Mouse (Mus musculus): ENCODE measurements at regions not wholly inside any gene's neighbourhood (a gene's known extent, or its start where the extent isn't known, plus 50 kb on each side); places are given as distances from the start of the nearest gene placed in this dataset.

GRCm38 (mm10) chr15:93913041-93913440 lies 317.4 kb upstream of the Prickle1 start:
- Histone ChIP-seq H3K27ac (no peak overlapping the region), H3K9me3 (ENCODE audit: control insufficient read depth, low read length) (no peaks in the 10 kb centered on the region), H3K4me3 (ENCODE audit: insufficient read depth in 1 of 2, low read depth in 2 of 2, low read length in 2 of 2) (no peak overlapping the region), H3K4me2 (ENCODE audit: low read depth) (no peak overlapping the region), H3K9ac (replicated peaks) (no peak overlapping the region), H3K4me1 (replicated peaks; ENCODE audit: control insufficient read depth in 2 of 2, insufficient read depth in 2 of 2, low read length in 1 of 2) (no peaks in the 10 kb centered on the region; a peak in 1 of 4 replicates), H3K27me3 (ENCODE audit: control insufficient read depth, insufficient read depth, low read length) (no peaks in the 10 kb centered on the region), H3K36me3 (replicated peaks; ENCODE audit: control insufficient read depth, insufficient read depth, low read depth) (no peaks in the 10 kb centered on the region)
- DNase-seq (ENCODE audit: low read depth in 3 of 3, low spot score in 3 of 3): no peak
- no peak for TF ChIP-seq EP300 (IDR thresholded peaks at IDR 0.05; ENCODE audit: low read depth)
- TF ChIP-seq CTCF (IDR thresholded peaks at IDR 0.05; ENCODE audit: low read depth): no peak
- no peak for ATAC-seq (ENCODE audit: insufficient read depth)
- WGBS (ENCODE audit: insufficient replicate concordance): 35% methylated on average over 7 of the region's 7 CpGs

- H3K36me3 ChIP-seq (replicated peaks; ENCODE audit: control insufficient read depth, insufficient read depth, low read depth): no peaks in the 10 kb centered on the region
- no peak overlapping the region for H3K4me3 ChIP-seq (ENCODE audit: insufficient read depth in 1 of 2, low read depth in 2 of 2, low read length in 2 of 2)
- WGBS (ENCODE audit: insufficient replicate concordance): 70% methylated on average over 11 of the region's 11 CpGs
- no peak for DNase-seq (ENCODE audit: low read depth in 3 of 3, low spot score in 3 of 3)
- H3K9me3 ChIP-seq (ENCODE audit: control insufficient read depth, low read length): no peaks in the 10 kb centered on the region
- H3K27me3 ChIP-seq (ENCODE audit: control insufficient read depth, insufficient read depth, low read length): no peaks in the 10 kb centered on the region
- no peak for ATAC-seq (ENCODE audit: insufficient read depth)
- TF ChIP-seq EP300 (IDR thresholded peaks at IDR 0.05; ENCODE audit: low read depth) (no peak), CTCF (IDR thresholded peaks at IDR 0.05; ENCODE audit: low read depth) (no peak)
- no peaks in the 10 kb centered on the region; a peak in 1 of 4 replicates for H3K4me1 ChIP-seq (replicated peaks; ENCODE audit: control insufficient read depth in 2 of 2, insufficient read depth in 2 of 2, low read length in 1 of 2)
- no peak overlapping the region for H3K4me2 ChIP-seq (ENCODE audit: low read depth)
- H3K9ac ChIP-seq (replicated peaks): no peak overlapping the region
- no peak overlapping the region for H3K27ac ChIP-seq
These were observed 315.3 kb upstream of the Prickle1 start for GRCm38 (mm10) chr15:93910981-93911431.

- 50% methylated on average over 3 of the region's 3 CpGs for WGBS (ENCODE audit: insufficient replicate concordance)
- Histone ChIP-seq H3K36me3 (replicated peaks; ENCODE audit: control insufficient read depth, insufficient read depth, low read depth) (no peaks in the 10 kb centered on the region), H3K9ac (replicated peaks) (no peak overlapping the region), H3K27me3 (ENCODE audit: control insufficient read depth, insufficient read depth, low read length) (no peaks in the 10 kb centered on the region), H3K4me2 (ENCODE audit: low read depth) (no peak overlapping the region), H3K9me3 (ENCODE audit: control insufficient read depth, low read length) (no peaks in the 10 kb centered on the region), H3K4me3 (ENCODE audit: insufficient read depth in 1 of 2, low read depth in 2 of 2, low read length in 2 of 2) (no peak overlapping the region), H3K27ac (no peak overlapping the region), H3K4me1 (replicated peaks; ENCODE audit: control insufficient read depth in 2 of 2, insufficient read depth in 2 of 2, low read length in 1 of 2) (no peaks in the 10 kb centered on the region; a peak in 1 of 4 replicates)
- no peak for DNase-seq (ENCODE audit: low read depth in 3 of 3, low spot score in 3 of 3)
- ATAC-seq (ENCODE audit: insufficient read depth): no peak
- no peak for TF ChIP-seq CTCF (IDR thresholded peaks at IDR 0.05; ENCODE audit: low read depth)
- no peak for TF ChIP-seq EP300 (IDR thresholded peaks at IDR 0.05; ENCODE audit: low read depth)
These were observed 314.5 kb upstream of the Prickle1 start for GRCm38 (mm10) chr15:93910158-93910557.

- Histone ChIP-seq H3K36me3 (replicated peaks; ENCODE audit: control insufficient read depth, insufficient read depth, low read depth) (no peaks in the 10 kb centered on the region), H3K9ac (replicated peaks) (no peak overlapping the region), H3K4me1 (replicated peaks; ENCODE audit: control insufficient read depth in 2 of 2, insufficient read depth in 2 of 2, low read length in 1 of 2) (no peaks in the 10 kb centered on the region), H3K4me2 (ENCODE audit: low read depth) (no peak overlapping the region), H3K27me3 (ENCODE audit: control insufficient read depth, insufficient read depth, low read length) (no peaks in the 10 kb centered on the region), H3K27ac (no peak overlapping the region), H3K4me3 (ENCODE audit: insufficient read depth in 1 of 2, low read depth in 2 of 2, low read length in 2 of 2) (no peak overlapping the region), H3K9me3 (ENCODE audit: control insufficient read depth, low read length) (no peaks in the 10 kb centered on the region)
- ATAC-seq (ENCODE audit: insufficient read depth): no peak
- 65% methylated on average over 18 of the region's 18 CpGs for WGBS (ENCODE audit: insufficient replicate concordance)
- no peak for TF ChIP-seq CTCF (IDR thresholded peaks at IDR 0.05; ENCODE audit: low read depth)
- no peak for TF ChIP-seq EP300 (IDR thresholded peaks at IDR 0.05; ENCODE audit: low read depth)
- no peak for DNase-seq (ENCODE audit: low read depth in 3 of 3, low spot score in 3 of 3)
These were observed 308.2 kb upstream of the Prickle1 start for GRCm38 (mm10) chr15:93903671-93904603.

GRCm38 (mm10) chr15:93882826-93883225 lies 287.1 kb upstream of the Prickle1 start:
- H3K4me2 ChIP-seq (ENCODE audit: low read depth): no peak overlapping the region
- WGBS (ENCODE audit: insufficient replicate concordance): 63% methylated on average over 8 of the region's 8 CpGs
- no peaks in the 10 kb centered on the region for H3K36me3 ChIP-seq (replicated peaks; ENCODE audit: control insufficient read depth, insufficient read depth, low read depth)
- no peak overlapping the region for H3K4me3 ChIP-seq (ENCODE audit: insufficient read depth in 1 of 2, low read depth in 2 of 2, low read length in 2 of 2)
- TF ChIP-seq CTCF (IDR thresholded peaks at IDR 0.05; ENCODE audit: low read depth) (no peak), EP300 (IDR thresholded peaks at IDR 0.05; ENCODE audit: low read depth) (no peak)
- H3K4me1 ChIP-seq (replicated peaks; ENCODE audit: control insufficient read depth in 2 of 2, insufficient read depth in 2 of 2, low read length in 1 of 2): no peaks in the 10 kb centered on the region
- no peak overlapping the region for H3K9ac ChIP-seq (replicated peaks)
- no peak overlapping the region for H3K27ac ChIP-seq
- no peaks in the 10 kb centered on the region for H3K9me3 ChIP-seq (ENCODE audit: control insufficient read depth, low read length)
- no peaks in the 10 kb centered on the region for H3K27me3 ChIP-seq (ENCODE audit: control insufficient read depth, insufficient read depth, low read length)
- no peak for DNase-seq (ENCODE audit: low read depth in 3 of 3, low spot score in 3 of 3)
- no peak for ATAC-seq (ENCODE audit: insufficient read depth)

All from liver, embryonic 14.5 days (tissue).